Mouse (Mus musculus): ENCODE results near the gene Ltb4r1. TPM values are rescaled to one million over a fixed set of nuclear protein-coding genes. Genes with fewer than 3 reads are reported as not detected.

The Ltb4r1 gene
- polyA plus RNA-seq, 1 experiment: 0.21 TPM

DNA sequence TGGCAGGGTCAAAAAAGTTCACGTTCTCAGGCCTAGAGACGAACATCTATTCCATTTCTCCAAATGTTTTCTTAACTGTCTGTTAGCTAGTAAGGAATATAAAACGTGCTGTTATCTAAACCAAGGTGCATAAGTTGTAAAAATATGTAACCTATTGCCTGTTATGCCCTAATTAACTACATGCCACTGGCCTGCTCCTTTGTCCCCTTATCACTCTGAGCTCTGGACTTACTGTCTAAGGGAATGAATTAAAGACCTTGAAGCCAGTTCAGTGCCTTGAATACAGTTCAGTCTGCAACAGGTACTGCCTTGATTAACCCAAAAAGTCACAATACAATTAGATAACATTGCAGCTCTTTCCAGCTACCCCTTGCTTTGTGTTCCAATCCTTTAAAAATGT lies 30.4 kb upstream of the Ltb4r1 start:
- no peak for TF ChIP-seq GATA1 (IDR thresholded peaks at IDR 0.05; ENCODE audit: low read length)

GRCm38 (mm10) chr14:55735758-55736157 lies 30.0 kb upstream of the Ltb4r1 start:
- no peak for TF ChIP-seq GATA1 (IDR thresholded peaks at IDR 0.05; ENCODE audit: low read length)

DNA sequence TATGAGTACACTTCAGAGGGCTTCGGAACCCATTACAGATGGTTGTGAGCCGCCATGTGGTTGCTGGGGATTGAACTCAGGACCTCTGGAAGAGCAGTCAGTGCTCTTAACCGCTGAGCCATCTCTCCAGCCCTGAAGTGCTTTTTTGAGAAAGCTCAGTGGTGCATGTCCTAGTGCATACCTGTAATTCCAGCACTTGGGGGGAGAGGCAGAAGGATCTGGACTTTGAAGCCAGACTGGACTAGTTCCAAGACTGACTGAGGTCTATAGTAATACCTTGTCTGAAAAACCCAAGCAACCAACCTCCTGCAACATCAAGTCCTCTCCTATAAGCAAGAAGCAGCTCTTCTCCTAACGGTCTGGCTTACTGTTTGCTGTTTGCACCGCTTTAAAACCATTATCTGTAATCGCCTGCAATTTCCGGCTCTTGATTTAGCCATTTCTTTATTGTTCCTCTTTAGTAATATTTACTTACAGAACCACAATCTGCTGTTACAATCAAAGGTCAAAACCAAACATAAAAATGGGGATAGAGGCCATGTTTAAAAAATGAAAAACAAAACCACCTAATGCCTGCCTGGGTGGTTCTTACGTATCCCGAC lies 28.6 kb upstream of the Ltb4r1 start:
- no peak for TF ChIP-seq GATA1 (IDR thresholded peaks at IDR 0.05; ENCODE audit: low read length)

DNA sequence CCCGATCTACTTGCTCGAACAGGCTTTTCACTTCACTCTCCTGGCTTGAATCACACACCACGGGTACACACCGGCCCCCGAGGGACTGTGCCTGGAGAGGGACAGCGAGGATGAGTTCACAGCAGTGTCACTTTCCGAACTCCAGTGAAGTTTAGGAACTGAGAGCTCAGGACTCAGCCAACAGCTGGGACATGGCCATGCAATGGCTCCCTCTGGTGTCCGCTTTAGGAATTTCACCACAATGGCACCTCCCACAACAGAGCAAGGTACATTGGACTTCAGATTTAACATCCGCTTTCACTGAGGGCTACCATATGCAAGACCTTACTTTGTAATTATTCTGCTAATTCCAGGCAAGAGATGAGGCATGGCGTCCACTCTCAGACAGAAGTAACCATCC lies 22.1 kb upstream of the Ltb4r1 start:
- no peak for TF ChIP-seq GATA1 (IDR thresholded peaks at IDR 0.05; ENCODE audit: low read length)

- TF ChIP-seq GATA1 (IDR thresholded peaks at IDR 0.05; ENCODE audit: low read length): no peak
These were observed 20.4 kb upstream of the Ltb4r1 start, which contains the start of the genes Dhrs1 and Nop9 for GRCm38 (mm10) chr14:55745180-55745860. Gene Dhrs1, minus strand, starts transcription at chr14:55745690. Gene Nop9, plus strand, starts transcription at chr14:55745693.

GRCm38 (mm10) chr14:55745861-55746237 lies 19.9 kb upstream of the Ltb4r1 start:
- TF ChIP-seq GATA1 (IDR thresholded peaks at IDR 0.05; ENCODE audit: low read length): no peak

DNA sequence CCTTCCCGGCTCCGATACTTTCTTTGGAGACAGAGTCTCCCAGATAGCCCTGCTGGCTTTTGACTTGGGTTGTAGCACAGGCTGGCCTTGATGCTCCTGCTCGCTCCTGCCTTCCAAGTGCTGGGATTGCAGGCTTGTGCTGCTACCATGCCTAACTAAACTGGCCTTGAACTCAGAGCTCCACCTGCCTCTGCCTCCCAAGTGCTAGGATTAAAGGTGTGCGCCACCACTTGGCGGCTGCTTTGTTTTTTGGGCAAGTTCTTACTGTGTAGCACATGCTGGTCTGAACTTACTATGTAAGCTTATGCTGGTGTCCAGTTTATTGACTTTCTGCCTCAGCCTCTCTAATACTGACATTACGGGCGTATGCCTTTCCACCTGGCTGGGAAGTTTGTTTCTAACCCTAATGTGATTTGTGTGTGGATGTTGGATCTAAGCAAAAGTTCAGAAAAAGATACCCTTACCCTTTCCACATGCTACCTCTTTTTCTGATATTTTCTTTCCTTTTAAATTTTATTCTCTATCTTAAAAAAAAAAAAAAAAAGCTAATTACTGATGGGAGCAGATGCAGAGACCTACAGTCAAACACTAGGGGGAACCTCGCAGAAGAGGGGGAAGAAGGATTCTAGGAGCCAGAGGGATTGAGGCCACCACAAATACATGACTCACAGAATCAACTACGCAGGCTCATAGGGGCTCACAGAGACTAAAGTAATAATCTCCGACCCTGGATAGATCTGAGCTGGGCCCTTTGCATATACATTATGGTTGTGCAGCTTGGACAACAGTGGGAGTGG lies 18.5 kb upstream of the Ltb4r1 start:
- no peak for TF ChIP-seq GATA1 (IDR thresholded peaks at IDR 0.05; ENCODE audit: low read length)

GRCm38 (mm10) chr14:55757566-55757965 lies 8.2 kb upstream of the Ltb4r1 start:
- no peak for TF ChIP-seq GATA1 (IDR thresholded peaks at IDR 0.05; ENCODE audit: low read length)

- no peak for TF ChIP-seq GATA1 (IDR thresholded peaks at IDR 0.05; ENCODE audit: low read length)
These were observed 7.4 kb upstream of the Ltb4r1 start, which contains the start of gene Cideb for GRCm38 (mm10) chr14:55758363-55758784. Gene Cideb, minus strand, starts transcription at chr14:55758458.

- TF ChIP-seq GATA1 (IDR thresholded peaks at IDR 0.05; ENCODE audit: low read length): no peak
These were observed 4.6 kb upstream of the Ltb4r1 start, which contains the start of gene Ltb4r2 for GRCm38 (mm10) chr14:55761163-55761562. Gene Ltb4r2, plus strand, starts transcription at chr14:55761428.

DNA sequence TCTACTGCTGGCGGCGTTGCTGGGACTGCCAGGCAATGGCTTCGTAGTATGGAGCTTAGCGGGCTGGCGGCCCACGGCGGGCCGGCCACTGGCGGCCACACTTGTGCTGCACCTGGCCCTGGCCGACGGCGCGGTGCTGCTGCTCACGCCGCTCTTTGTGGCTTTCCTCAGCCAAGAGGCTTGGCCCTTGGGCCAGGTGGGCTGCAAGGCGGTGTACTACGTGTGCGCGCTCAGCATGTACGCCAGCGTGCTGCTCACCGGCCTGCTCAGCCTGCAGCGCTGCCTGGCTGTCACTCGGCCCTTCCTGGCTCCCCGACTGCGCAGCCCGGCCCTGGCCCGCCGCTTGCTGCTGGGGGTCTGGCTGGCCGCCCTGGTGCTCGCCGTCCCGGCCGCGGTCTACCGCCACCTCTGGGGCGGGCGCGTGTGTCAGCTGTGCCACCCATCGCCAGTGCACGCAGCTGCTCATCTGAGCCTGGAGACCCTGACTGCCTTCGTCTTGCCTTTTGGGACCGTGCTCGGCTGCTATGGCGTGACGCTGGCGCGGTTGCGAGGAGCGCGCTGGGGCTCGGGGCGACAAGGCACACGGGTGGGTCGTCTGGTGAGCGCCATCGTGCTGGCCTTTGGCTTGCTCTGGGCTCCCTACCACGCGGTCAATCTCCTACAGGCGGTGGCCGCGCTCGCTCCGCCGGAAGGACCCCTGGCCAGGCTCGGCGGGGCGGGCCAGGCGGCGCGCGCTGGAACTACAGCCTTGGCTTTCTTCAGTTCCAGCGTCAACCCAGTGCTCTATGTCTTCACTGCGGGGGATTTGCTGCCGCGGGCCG lies 3.6 kb upstream of the Ltb4r1 start:
- no peak for TF ChIP-seq GATA1 (IDR thresholded peaks at IDR 0.05; ENCODE audit: low read length)

DNA sequence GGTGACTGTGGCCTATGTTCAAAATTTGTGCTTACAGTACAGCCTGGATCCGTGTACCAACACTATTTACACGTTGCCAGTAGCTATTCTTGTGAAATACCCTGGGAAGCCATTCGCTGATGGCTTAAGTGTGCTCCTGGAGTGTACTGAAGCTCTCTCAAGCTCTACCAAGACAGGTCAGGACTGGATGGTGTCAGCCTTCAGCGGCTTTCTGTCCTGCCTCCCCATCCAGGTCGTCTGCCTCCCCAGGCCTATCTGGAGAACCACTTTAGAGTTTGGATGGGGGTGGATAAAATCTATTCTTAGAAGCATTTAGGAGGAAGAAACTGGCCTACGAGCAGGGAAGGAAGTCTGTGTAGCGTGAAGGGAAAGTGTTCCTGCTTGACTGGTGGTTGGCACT lies 2.6 kb upstream of the Ltb4r1 start:
- no peak for TF ChIP-seq GATA1 (IDR thresholded peaks at IDR 0.05; ENCODE audit: low read length)

- no peak for TF ChIP-seq GATA1 (IDR thresholded peaks at IDR 0.05; ENCODE audit: low read length)
These were observed 2.0 kb downstream of the Ltb4r1 start for GRCm38 (mm10) chr14:55767519-55768414.

- no peak for TF ChIP-seq GATA1 (IDR thresholded peaks at IDR 0.05; ENCODE audit: low read length)
These were observed 2.8 kb downstream of the Ltb4r1 start for GRCm38 (mm10) chr14:55768555-55768954.

Measured in G1E-ER4 (cell line).